Mouse (Mus musculus) kidney, adult 2 months (tissue): Measurements from ENCODE around the gene Zbtb8a.

Experiments
- CTCF ChIP-seq: fragments of 200-500 bp; conservative IDR thresholded peaks from 2 replicates; pipeline ENCODE4 v1.5.1; 2011; ENCODE audit warnings: low read depth, mild to moderate bottlenecking, control low read depth, low read length, moderate library complexity, mixed read lengths; ENCODE audit not compliant: insufficient read depth, insufficient read length
- POLR2A ChIP-seq: fragments of 200-500 bp; IDR thresholded peaks from one replicate; pipeline ENCODE4 v1.6.1; 2011; ENCODE audit warnings: low read depth, low read length, control low read depth

GRCm38 (mm10) chr4:129381148-129381547, 3.2 kb upstream of the Zbtb8a start:
- TF ChIP-seq CTCF (no peak), POLR2A (no peak)
